Mouse (Mus musculus): ENCODE data around the gene Neil1.

GRCm38 (mm10) chr9:57197414-57197813, 49.3 kb upstream of the Neil1 start:
- TF ChIP-seq CTCF (IDR thresholded peaks at IDR 0.05; ENCODE audit: extremely low read depth, insufficient read depth, low read length) (no peak), POLR2A (IDR thresholded peaks at IDR 0.05; ENCODE audit: extremely low read depth, insufficient read depth, low read length) (no peak)
